Mouse (Mus musculus): ENCODE data around the gene Arpp19. TPM values are rescaled to one million over a fixed set of nuclear protein-coding genes. Genes with fewer than 3 reads are reported as not detected.

The Arpp19 gene
- polyA plus RNA-seq, 1 experiment from 2014 or later = 254 TPM

DNA sequence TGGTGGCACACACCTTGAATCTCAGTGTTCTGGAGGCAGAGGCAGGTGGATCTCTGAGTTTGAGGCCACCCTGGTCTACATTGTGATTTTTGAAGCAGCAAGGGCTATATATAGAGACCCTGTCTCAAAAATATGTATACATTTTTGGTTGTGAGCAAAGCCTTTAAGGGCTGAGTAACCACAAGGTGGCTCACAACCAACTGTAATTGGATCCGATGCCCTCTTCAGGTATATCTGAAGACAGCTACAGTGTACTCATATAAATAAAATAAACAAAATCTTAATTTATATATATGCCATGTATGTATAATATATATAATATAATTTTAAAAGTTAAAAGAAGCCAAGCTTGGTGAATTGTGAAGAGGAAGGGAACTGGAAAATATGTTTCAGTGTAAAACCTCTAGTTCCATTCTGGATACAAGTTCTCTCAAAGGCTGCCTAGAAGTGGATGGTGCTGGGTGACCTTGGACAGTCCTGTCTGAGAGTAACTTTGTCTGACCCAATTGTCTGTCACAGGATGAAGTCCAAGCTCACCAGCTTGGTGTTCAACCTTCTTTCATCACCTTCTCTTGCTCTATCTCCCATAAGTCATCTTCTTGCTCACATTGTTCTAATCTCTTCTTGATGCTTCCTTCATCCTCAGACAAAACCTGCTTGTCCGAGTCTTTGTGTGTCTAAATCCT is 4.6 kb downstream of the Arpp19 start:
- Histone ChIP-seq H3K9ac (no peak overlapping the region), H3K4me2 (no peak overlapping the region), H3K4me1 (peaks cover 16% of the 10 kb centered on the region), H3K4me3 (no peak overlapping the region), H3K27me3 (no peaks in the 10 kb centered on the region), H3K9me3 (no peaks in the 10 kb centered on the region), H3K36me3 (peaks cover 4% of the 10 kb centered on the region; the same call in 1 of the 2 replicates), H3K27ac (no peak overlapping the region)
- ATAC-seq (ENCODE audit: borderline replicate concordance, extremely low read depth, low FRiP score, low TSS enrichment) = no peak
- 75% methylated on average over 2 of the region's 2 CpGs for WGBS

- 80% methylated on average over 2 of the region's 2 CpGs for WGBS
- no peak for ATAC-seq (ENCODE audit: borderline replicate concordance, extremely low read depth, low FRiP score, low TSS enrichment)
- peaks cover 16% of the 10 kb centered on the region for H3K4me1 ChIP-seq
- H3K27ac ChIP-seq = no peak overlapping the region
- H3K9ac ChIP-seq = no peak overlapping the region
- H3K36me3 ChIP-seq = peaks cover 6% of the 10 kb centered on the region; the same call in 1 of the 2 replicates
- no peak overlapping the region for H3K4me2 ChIP-seq
- no peaks in the 10 kb centered on the region for H3K9me3 ChIP-seq
- no peak overlapping the region for H3K4me3 ChIP-seq
- H3K27me3 ChIP-seq = no peaks in the 10 kb centered on the region
Measured at GRCm38 (mm10) chr9:75043191-75043590, 5.8 kb downstream of the Arpp19 start.

- H3K9me3 ChIP-seq = no peaks in the 10 kb centered on the region
- H3K4me2 ChIP-seq = no peak overlapping the region
- no peak overlapping the region for H3K27ac ChIP-seq
- H3K4me3 ChIP-seq = no peak overlapping the region
- H3K36me3 ChIP-seq = peaks cover 6% of the 10 kb centered on the region; the same call in 1 of the 2 replicates
- H3K27me3 ChIP-seq = no peaks in the 10 kb centered on the region
- H3K9ac ChIP-seq = no peak overlapping the region
- no peak for ATAC-seq (ENCODE audit: borderline replicate concordance, extremely low read depth, low FRiP score, low TSS enrichment)
- H3K4me1 ChIP-seq = peaks cover 9% of the 10 kb centered on the region
Measured at GRCm38 (mm10) chr9:75047079-75047478, 9.7 kb downstream of the Arpp19 start.

- no peaks in the 10 kb centered on the region for H3K9me3 ChIP-seq
- H3K4me2 ChIP-seq = no peak overlapping the region
- no peak overlapping the region for H3K27ac ChIP-seq
- WGBS = 44% methylated on average over 3 of the region's 3 CpGs
- no peak overlapping the region for H3K9ac ChIP-seq
- H3K36me3 ChIP-seq = peaks cover 2% of the 10 kb centered on the region; the same call in 1 of the 2 replicates
- H3K27me3 ChIP-seq = no peaks in the 10 kb centered on the region
- H3K4me1 ChIP-seq = peaks cover 9% of the 10 kb centered on the region
- no peak for ATAC-seq (ENCODE audit: borderline replicate concordance, extremely low read depth, low FRiP score, low TSS enrichment)
- H3K4me3 ChIP-seq = no peak overlapping the region
Measured at GRCm38 (mm10) chr9:75049100-75049499, 11.7 kb downstream of the Arpp19 start.

DNA sequence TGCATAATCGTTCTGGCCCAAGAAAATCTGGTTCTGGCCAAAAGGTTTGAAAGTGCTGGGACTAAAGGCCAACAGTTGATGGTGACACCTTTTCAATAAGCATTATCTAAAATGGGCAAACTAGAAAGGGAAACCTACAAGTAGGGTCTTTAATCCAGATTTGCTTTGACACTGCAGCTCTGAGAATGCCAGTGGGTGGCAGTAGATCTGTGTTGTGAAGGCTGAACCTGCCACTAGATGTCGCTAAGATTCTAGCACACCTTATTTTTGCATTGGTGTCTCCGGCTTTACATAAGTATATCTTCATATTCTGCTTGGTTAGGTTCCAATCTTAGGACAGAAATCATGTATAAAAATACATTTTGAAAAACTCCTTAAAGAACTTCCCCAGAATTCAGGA is 12.6 kb downstream of the Arpp19 start:
- H3K27me3 ChIP-seq = no peaks in the 10 kb centered on the region
- WGBS = 24% methylated on average over 3 of the region's 3 CpGs
- H3K9me3 ChIP-seq = no peaks in the 10 kb centered on the region
- ATAC-seq (ENCODE audit: borderline replicate concordance, extremely low read depth, low FRiP score, low TSS enrichment) = no peak
- H3K4me2 ChIP-seq = no peak overlapping the region
- no peak overlapping the region for H3K4me3 ChIP-seq
- H3K4me1 ChIP-seq = peaks cover 9% of the 10 kb centered on the region
- no peak overlapping the region for H3K27ac ChIP-seq
- H3K9ac ChIP-seq = no peak overlapping the region
- peaks cover 2% of the 10 kb centered on the region; the same call in 1 of the 2 replicates for H3K36me3 ChIP-seq

DNA sequence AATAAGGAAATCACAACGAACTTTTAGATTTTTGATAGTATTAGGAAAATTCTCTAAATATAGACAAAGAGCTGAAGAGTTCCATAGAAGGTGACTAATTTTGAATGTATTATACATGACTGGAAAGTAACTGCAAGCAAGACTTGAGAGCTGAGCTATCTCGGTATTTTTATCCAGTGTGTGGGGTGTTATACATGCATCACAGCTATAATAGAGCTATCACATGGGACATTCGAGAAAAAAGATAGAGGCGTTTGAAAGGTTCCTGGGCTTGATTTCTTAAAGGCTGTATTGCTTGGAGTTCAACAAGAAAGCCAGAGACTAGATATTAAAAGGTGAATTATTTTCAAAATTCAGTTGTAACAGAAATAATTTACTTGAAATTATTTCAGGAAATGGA is 14.4 kb downstream of the Arpp19 start:
- no peaks in the 10 kb centered on the region for H3K9me3 ChIP-seq
- H3K27ac ChIP-seq = no peak overlapping the region
- no peaks in the 10 kb centered on the region for H3K27me3 ChIP-seq
- no peak overlapping the region for H3K4me3 ChIP-seq
- peaks cover 8% of the 10 kb centered on the region for H3K36me3 ChIP-seq
- 78% methylated on average over 4 of the region's 4 CpGs for WGBS
- ATAC-seq (ENCODE audit: borderline replicate concordance, extremely low read depth, low FRiP score, low TSS enrichment) = no peak
- peaks cover 9% of the 10 kb centered on the region for H3K4me1 ChIP-seq
- no peak overlapping the region for H3K9ac ChIP-seq
- no peak overlapping the region for H3K4me2 ChIP-seq

GRCm38 (mm10) chr9:75055046-75055445 is 17.6 kb downstream of the Arpp19 start:
- Histone ChIP-seq H3K36me3 (peaks cover 26% of the 10 kb centered on the region), H3K4me2 (no peak overlapping the region), H3K4me3 (no peak overlapping the region), H3K27ac (no peak overlapping the region), H3K4me1 (no peaks in the 10 kb centered on the region), H3K9ac (no peak overlapping the region), H3K27me3 (no peaks in the 10 kb centered on the region), H3K9me3 (no peaks in the 10 kb centered on the region)
- ATAC-seq (ENCODE audit: borderline replicate concordance, extremely low read depth, low FRiP score, low TSS enrichment) = no peak
- WGBS = 83% methylated on average over 5 of the region's 5 CpGs

GRCm38 (mm10) chr9:75064678-75065331 is 27.4 kb downstream of the Arpp19 start:
- no peak for ATAC-seq (ENCODE audit: borderline replicate concordance, extremely low read depth, low FRiP score, low TSS enrichment)
- 46% methylated on average over 9 of the region's 9 CpGs for WGBS
- H3K9me3 ChIP-seq = no peaks in the 10 kb centered on the region
- H3K27me3 ChIP-seq = no peaks in the 10 kb centered on the region
- H3K4me1 ChIP-seq = peaks cover 7% of the 10 kb centered on the region; the same call in 1 of the 2 replicates
- H3K36me3 ChIP-seq = peaks cover 1% of the 10 kb centered on the region; the same call in 1 of the 2 replicates
- no peak overlapping the region for H3K4me3 ChIP-seq
- no peak overlapping the region for H3K4me2 ChIP-seq
- H3K27ac ChIP-seq = no peak overlapping the region
- H3K9ac ChIP-seq = no peak overlapping the region

DNA sequence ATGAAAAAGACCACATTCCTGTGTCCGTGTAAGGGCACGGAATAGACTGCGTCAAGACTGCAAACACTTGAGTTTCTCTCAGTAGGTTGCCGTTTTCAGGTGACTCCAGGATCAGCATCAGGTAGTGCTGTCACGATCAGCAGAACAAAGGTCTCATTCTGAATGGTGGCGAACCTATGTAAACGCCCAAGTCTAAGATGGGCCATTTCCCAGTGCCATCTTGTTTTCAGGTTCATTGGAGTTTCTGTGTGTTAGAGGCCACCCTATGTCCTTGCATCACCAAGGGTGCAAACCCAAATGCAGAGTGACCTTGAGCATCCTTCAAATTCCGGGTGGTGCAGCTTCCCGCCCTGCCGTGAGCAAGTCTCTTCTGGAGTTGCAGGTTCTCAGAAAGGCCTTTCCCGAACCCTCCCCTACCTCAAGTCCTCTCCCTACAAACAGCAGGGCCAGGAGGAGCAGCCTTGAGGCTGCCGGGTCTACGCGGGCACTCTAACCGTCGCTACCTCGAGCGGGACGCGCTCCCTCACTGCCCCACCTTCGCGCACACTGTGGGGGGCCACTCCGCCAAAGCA is 33.1 kb downstream of the Arpp19 start, which contains the start of gene Myo5a:
Gene Myo5a (plus strand): TSS at position 559 of the 572 bp plus-strand sequence.
- peak within 1 kb of the TSS; percentile 82 for H3K9ac ChIP-seq
- no peak; the same call in 1 of the 2 replicates for ATAC-seq (ENCODE audit: borderline replicate concordance, extremely low read depth, low FRiP score, low TSS enrichment)
- H3K4me1 ChIP-seq = peaks cover 15% of the 10 kb centered on the region; the same call in 1 of the 2 replicates
- H3K9me3 ChIP-seq = no peaks in the 10 kb centered on the region
- H3K4me2 ChIP-seq = peak within 1 kb of the TSS; percentile 94
- H3K36me3 ChIP-seq = no peaks in the 10 kb centered on the region
- 17% methylated on average over 23 of the region's 23 CpGs for WGBS
- H3K27me3 ChIP-seq = no peaks in the 10 kb centered on the region
- peak within 1 kb of the TSS; percentile 84 for H3K27ac ChIP-seq
- peak within 1 kb of the TSS; percentile 82 for H3K4me3 ChIP-seq

DNA sequence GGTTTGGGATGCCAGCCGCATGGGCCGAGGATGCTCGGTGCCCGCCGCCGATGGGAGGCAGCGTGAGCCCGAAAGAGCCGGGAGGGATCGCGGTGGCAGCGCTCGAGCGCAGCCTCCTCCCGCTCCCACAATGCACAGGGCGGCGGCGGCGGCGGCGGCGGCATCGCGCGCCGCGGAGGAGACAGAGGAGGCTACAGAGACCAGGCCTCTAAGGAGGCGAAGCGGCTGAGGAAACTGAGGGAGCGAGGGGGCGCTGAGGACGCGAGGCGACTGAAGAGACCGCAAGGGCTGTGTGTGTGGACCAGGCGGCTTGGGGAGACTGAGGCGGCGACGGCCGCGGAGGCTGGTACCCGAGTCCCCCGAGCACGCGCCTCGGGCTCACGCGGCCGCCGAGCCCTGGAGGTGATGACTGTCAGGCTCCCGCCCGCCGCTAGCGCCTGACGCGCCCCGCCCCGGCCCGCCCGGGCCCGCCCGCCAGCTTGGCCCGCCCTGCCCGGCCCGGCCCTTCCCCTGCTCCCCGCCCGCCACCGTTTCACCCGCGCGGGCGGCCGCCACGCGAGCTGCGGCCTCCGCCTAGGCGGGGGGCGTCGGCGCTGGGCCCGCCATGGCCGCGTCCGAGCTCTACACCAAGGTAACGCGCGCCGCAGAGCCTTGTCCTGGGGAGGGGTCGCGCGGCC is 33.8 kb downstream of the Arpp19 start:
- H3K27ac ChIP-seq = peak overlapping the region; percentile 84
- peak overlapping the region; percentile 94 for H3K4me2 ChIP-seq
- ATAC-seq (ENCODE audit: borderline replicate concordance, extremely low read depth, low FRiP score, low TSS enrichment) = peak; percentile 98
- no peaks in the 10 kb centered on the region for H3K9me3 ChIP-seq
- H3K4me3 ChIP-seq = peak overlapping the region; percentile 82
- H3K4me1 ChIP-seq = peaks cover 15% of the 10 kb centered on the region; the same call in 1 of the 2 replicates
- peak overlapping the region; percentile 82 for H3K9ac ChIP-seq
- WGBS = under 1% methylated on average over 69 of the region's 92 CpGs
- no peaks in the 10 kb centered on the region for H3K27me3 ChIP-seq
- H3K36me3 ChIP-seq = no peaks in the 10 kb centered on the region

GRCm38 (mm10) chr9:75071706-75072192 is 34.3 kb downstream of the Arpp19 start:
- Histone ChIP-seq H3K9ac (peak overlapping the region; percentile 82), H3K36me3 (no peaks in the 10 kb centered on the region), H3K4me3 (peak overlapping the region; percentile 82), H3K27me3 (no peaks in the 10 kb centered on the region), H3K9me3 (no peaks in the 10 kb centered on the region), H3K4me2 (peak overlapping the region; percentile 94), H3K4me1 (peaks cover 15% of the 10 kb centered on the region; the same call in 1 of the 2 replicates), H3K27ac (peak overlapping the region; percentile 84)
- WGBS = under 1% methylated on average over 29 of the region's 29 CpGs
- no peak for ATAC-seq (ENCODE audit: borderline replicate concordance, extremely low read depth, low FRiP score, low TSS enrichment)
